Mouse (Mus musculus) stomach, postnatal 0 days (tissue): Measurements from ENCODE around the gene Olfr412. TPM values are rescaled to one million over a fixed set of nuclear protein-coding genes. Genes with fewer than 3 reads are reported as not detected.

Experiments used
- ATAC-seq: fragments of 200-750 bp; cut with Nextera tagmentation; 2 replicates; pipeline ENCODE4 v1.8.0; 2017; ENCODE audit not compliant: low FRiP score, low TSS enrichment
- DNase-seq: peaks from one replicate; pipeline ENCODE4 v3.0.0-alpha.2; 2016; ENCODE audit warnings: low spot score
- H3K27ac ChIP-seq: fragments of 300-500 bp; sonication (generic); replicated peaks from 2 replicates; pipeline ENCODE4 v1.5.1; 2014; ENCODE audit warnings: mild to moderate bottlenecking, control low read depth
- H3K27me3 ChIP-seq: fragments of 300-500 bp; sonication (generic); 2 replicates; pipeline ENCODE4 v1.6.1; 2014; ENCODE audit warnings: low read length; ENCODE audit not compliant: control insufficient read depth, insufficient read depth
- H3K36me3 ChIP-seq: fragments of 300-500 bp; sonication (generic); 2 replicates; pipeline ENCODE4 v1.6.1; 2014; ENCODE audit warnings: low read length, mixed read lengths; ENCODE audit not compliant: control insufficient read depth, insufficient read depth
- H3K4me1 ChIP-seq: fragments of 300-500 bp; sonication (generic); replicated peaks from 2 replicates; pipeline ENCODE4 v1.6.1; 2014; ENCODE audit warnings: antibody characterized with exemption; ENCODE audit not compliant: control insufficient read depth, insufficient read depth
- H3K4me2 ChIP-seq: fragments of 300-500 bp; sonication (generic); replicated peaks from 2 replicates; pipeline ENCODE4 v1.6.1; 2014; ENCODE audit warnings: low read depth, mild to moderate bottlenecking, control low read depth, moderate library complexity
- H3K4me3 ChIP-seq: fragments of 300-500 bp; sonication (generic); 2 replicates; pipeline ENCODE4 v1.5.1; 2014; ENCODE audit warnings: low read depth, low read length, control low read depth
- H3K9ac ChIP-seq: fragments of 300-500 bp; sonication (generic); 2 replicates; pipeline ENCODE4 v1.6.1; 2014; ENCODE audit warnings: mild to moderate bottlenecking, low read length, control low read depth, mixed read lengths
- H3K9me3 ChIP-seq: fragments of 300-500 bp; sonication (generic); 2 replicates; pipeline ENCODE4 v1.6.1; 2016; ENCODE audit warnings: low read length; ENCODE audit not compliant: control insufficient read depth
- CTCF ChIP-seq: IDR thresholded peaks from 2 replicates; pipeline ENCODE4 v1.5.1; 2016; ENCODE audit warnings: antibody characterized with exemption, low read depth, mild to moderate bottlenecking, moderate library complexity
- EP300 ChIP-seq: optimal IDR thresholded peaks from 2 replicates; pipeline ENCODE3; 2016; ENCODE audit warnings: antibody characterized with exemption
- WGBS: fragments of 180-500 bp; shearing (Covaris S2); extraction: QIAGEN DNeasy Blood & Tissue Kit; methylation state at CpG from one replicate; pipeline ENCODE4 v1.1.7; 2014; 5-methylcytosine and 5-hydroxymethylcytosine counted together
- polyA plus RNA-seq: library from polyadenylated mRNA; unstranded; fragments of >200 nt; fragmentation: Nextera tagmentation; extraction: Ambion mirVana; gene quantifications from 2 replicates; pipeline ENCODE4 v1.2.1, GENCODE M21; 2015

Gene Olfr412
- polyA plus RNA-seq, 1 experiment from 2014 or later = not detected

DNA sequence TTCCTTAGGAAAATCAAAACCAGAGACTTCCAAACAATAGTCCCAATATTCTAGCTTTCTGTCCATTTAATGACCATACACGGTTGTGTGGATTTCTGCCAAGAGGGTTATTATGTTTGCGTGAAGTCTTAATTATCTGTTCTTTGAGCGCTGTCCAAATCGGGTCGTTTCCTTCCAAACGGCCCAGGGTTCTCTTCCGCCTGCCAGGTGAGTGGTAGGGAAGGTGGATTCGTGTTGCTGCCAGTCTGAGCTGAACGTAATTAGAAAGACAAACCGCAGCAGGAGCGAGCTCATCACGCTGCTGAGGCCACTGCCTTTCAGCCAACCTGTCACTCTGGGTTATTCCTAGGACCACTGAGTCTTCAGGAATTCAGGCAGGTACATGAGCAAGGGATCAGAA is 53.9 kb downstream of the Olfr412 start:
- Histone ChIP-seq H3K9me3 (no peaks in the 10 kb centered on the region), H3K4me3 (no peak overlapping the region), H3K27me3 (no peaks in the 10 kb centered on the region), H3K4me2 (no peak overlapping the region), H3K27ac (no peak overlapping the region), H3K36me3 (0 out of 2 replicates have a peak, but pooled peaks cover 2% of the 10 kb centered on the region), H3K4me1 (no peaks in the 10 kb centered on the region; the same call in 1 of the 2 replicates), H3K9ac (no peak overlapping the region)
- ATAC-seq (no peak), DNase-seq (no peak)
- 85% methylated on average over 12 of the region's 12 CpGs for whole genome bisulfite sequencing
- TF ChIP-seq CTCF = no peak
- no peak for TF ChIP-seq EP300

Other genes starting within 250 kb of the Olfr412 start
- gene Olfr401, start 248.4 kb upstream of the Olfr412 start, polyA plus RNA-seq = not detected in 2 replicates
- not detected in 2 replicates for gene Olfr402, start 208.5 kb upstream of the Olfr412 start, polyA plus RNA-seq
- not detected in 2 replicates for gene Olfr403, start 175.8 kb upstream of the Olfr412 start, polyA plus RNA-seq
- gene Olfr43, start 150.7 kb upstream of the Olfr412 start, polyA plus RNA-seq = not detected in 2 replicates
- not detected in 2 replicates for gene Olfr406, start 102.3 kb upstream of the Olfr412 start, polyA plus RNA-seq
- not detected in 2 replicates for gene Olfr59, start 78.3 kb upstream of the Olfr412 start, polyA plus RNA-seq
- not detected in 2 replicates for gene Olfr410, start 24.0 kb upstream of the Olfr412 start, polyA plus RNA-seq
- not detected in 2 replicates for gene Olfr411, start 9.4 kb upstream of the Olfr412 start, polyA plus RNA-seq
- gene Rap1gap2, start 248.8 kb downstream of the Olfr412 start, polyA plus RNA-seq = 7.6 and 8.2 TPM in 2 replicates